Mouse (Mus musculus) layer of hippocampus, adult 6 months (tissue): ENCODE results near the gene Tmem196. TPM values are rescaled to one million over a fixed set of nuclear protein-coding genes. Genes with fewer than 3 reads are reported as not detected.

Experiments used
- long read RNA-seq, 2 experiments: library from polyadenylated mRNA; unstranded; transcript quantifications; one replicate each; pipeline ENCODE4 v2.0.0; 2019 to 2020
- polyA plus RNA-seq: library from polyadenylated mRNA; unstranded; fragments of <200 nt; fragmentation: Nextera tagmentation; gene quantifications from 2 replicates; pipeline ENCODE4 v1.2.3, GENCODE M21; 2021

Gene Tmem196
- polyA plus RNA-seq, result 3.5 and 4.9 TPM in 2 replicates
- long read RNA-seq, experiment 1, partial matches to known transcripts, result 1 of 10 reads
- long read RNA-seq, experiment 1, other reads (novel, unspliced or antisense), result 2 of 10 reads
- long read RNA-seq, experiment 2, transcript Tmem196-203 (5 exons, 3,192 nt), result minor isoform, 12 of 57 reads
- long read RNA-seq, experiment 2, transcript Tmem196-201 (4 exons, 1,678 nt), result minor isoform, 14 of 57 reads
- long read RNA-seq, experiment 2, transcript Tmem196-205 (5 exons, 646 nt), result major isoform, 17 of 57 reads
- long read RNA-seq, experiment 2, partial matches to known transcripts, result 5 of 57 reads
- long read RNA-seq, experiment 2, other reads (novel, unspliced or antisense), result 6 of 57 reads

GRCm38 (mm10) chr12:119945589-119946310 is at the start of gene Tmem196:
TSS of gene Tmem196 (plus strand) at chr12:119945822.

